Mouse (Mus musculus) heart, embryonic 14.5 days (tissue): ENCODE results near the gene Mtss1l. TPM values are rescaled to one million over a fixed set of nuclear protein-coding genes. Genes with fewer than 3 reads are reported as not detected.
A peak's percentile ranks its signal among the peaks of the same experiment; 100 is the strongest.

Source experiments
- ATAC-seq: fragments of 200-750 bp; cut with Nextera tagmentation; 2 replicates; pipeline ENCODE4 v1.8.0; 2017; ENCODE audit warnings: low read depth, moderate TSS enrichment; ENCODE audit not compliant: insufficient number of reproducible peaks, insufficient read depth, low FRiP score
- H3K27ac ChIP-seq, 2 experiments: fragments of 200-500 bp in 1 of 2; fragments of 300-500 bp in 1 of 2; sonication (generic) in 1 of 2; replicated peaks in 1 of 2; 2 replicates each; pipeline ENCODE4 v1.5.1; 2012 to 2014; ENCODE audit warnings: low read depth in 2 of 2, low read length in 2 of 2, control low read depth in 1 of 2, mild to moderate bottlenecking in 1 of 2, mixed read lengths in 1 of 2; ENCODE audit not compliant: control insufficient read depth in 1 of 2, insufficient read depth in 1 of 2
- H3K27me3 ChIP-seq: fragments of 300-500 bp; sonication (generic); 2 replicates; pipeline ENCODE4 v1.6.1; 2014; ENCODE audit warnings: mild to moderate bottlenecking, low read length, control low read depth; ENCODE audit not compliant: control insufficient read depth, insufficient read depth
- H3K36me3 ChIP-seq: fragments of 300-500 bp; sonication (generic); 2 replicates; pipeline ENCODE4 v1.6.1; 2014; ENCODE audit warnings: mild to moderate bottlenecking, control low read depth, low read length, mixed read lengths; ENCODE audit not compliant: control insufficient read depth, insufficient read depth
- H3K4me1 ChIP-seq, 2 experiments: fragments of 200-500 bp in 1 of 2; fragments of 300-500 bp in 1 of 2; sonication (generic) in 1 of 2; 2 replicates each; pipeline ENCODE4 v1.6.1; 2012 to 2014; ENCODE audit warnings: low read length in 2 of 2, control low read depth in 1 of 2, mixed read lengths in 1 of 2; ENCODE audit not compliant: control insufficient read depth in 2 of 2, insufficient read depth in 2 of 2
- H3K4me2 ChIP-seq: fragments of 300-500 bp; sonication (generic); 2 replicates; pipeline ENCODE4 v1.6.1; 2014; ENCODE audit warnings: mild to moderate bottlenecking, low read length
- H3K4me3 ChIP-seq, 2 experiments: fragments of 200-500 bp in 1 of 2; fragments of 300-500 bp in 1 of 2; sonication (generic) in 1 of 2; 2 replicates each; pipeline ENCODE4 v1.5.1; 2012 to 2014; ENCODE audit warnings: low read length in 2 of 2, mild to moderate bottlenecking in 2 of 2, control low read depth in 1 of 2, low read depth in 1 of 2, moderate library complexity in 1 of 2; ENCODE audit not compliant: control insufficient read depth in 1 of 2, insufficient read depth in 1 of 2
- H3K9ac ChIP-seq: fragments of 300-500 bp; sonication (generic); 2 replicates; pipeline ENCODE4 v1.6.1; 2014; ENCODE audit warnings: mild to moderate bottlenecking, low read length
- H3K9me3 ChIP-seq: fragments of 300-500 bp; sonication (generic); 2 replicates; pipeline ENCODE4 v1.6.1; 2016; ENCODE audit warnings: low read length, control low read depth; ENCODE audit not compliant: control insufficient read depth
- WGBS: fragments of 180-500 bp; shearing (Covaris S2); extraction: QIAGEN DNeasy Blood & Tissue Kit; methylation state at CpG from one replicate; pipeline ENCODE4 v1.1.7; 2014; 5-methylcytosine and 5-hydroxymethylcytosine counted together
- polyA plus RNA-seq: library from polyadenylated mRNA; unstranded; fragments of >200 nt; fragmentation: Nextera tagmentation; extraction: Ambion mirVana; gene quantifications from 2 replicates; pipeline ENCODE4 v1.2.1, GENCODE M21; 2014

Mtss1l gene
- polyA plus RNA-seq, 1 experiment from 2014 or later = 17.6 TPM

GRCm38 (mm10) chr8:110687726-110688125 lies 33.5 kb upstream of the Mtss1l start:
- H3K36me3 ChIP-seq = peaks cover 30% of the 10 kb centered on the region
- H3K4me1 ChIP-seq = peaks cover 15 to 22% of the 10 kb centered on the region in 2 experiments
- no peak; the same call in 1 of the 2 replicates for ATAC-seq
- no peaks in the 10 kb centered on the region for H3K27me3 ChIP-seq
- no peak overlapping the region for H3K4me3 ChIP-seq
- peak overlapping the region; percentile 68 to 77 for H3K27ac ChIP-seq
- H3K4me2 ChIP-seq = no peak overlapping the region
- no peak overlapping the region; the same call in 1 of the 2 replicates for H3K9ac ChIP-seq
- WGBS = 40% methylated on average over 5 of the region's 5 CpGs
- no peaks in the 10 kb centered on the region for H3K9me3 ChIP-seq

GRCm38 (mm10) chr8:110689961-110690360 lies 31.3 kb upstream of the Mtss1l start:
- Histone ChIP-seq H3K4me3 (no peak overlapping the region), H3K9ac (no peak overlapping the region), H3K9me3 (no peaks in the 10 kb centered on the region), H3K4me2 (no peak overlapping the region), H3K27me3 (no peaks in the 10 kb centered on the region), H3K36me3 (0 out of 2 replicates have a peak, but pooled peaks cover 13% of the 10 kb centered on the region), H3K4me1 (peaks cover 15 to 25% of the 10 kb centered on the region in 2 experiments), H3K27ac (peak overlapping the region; percentile 62 to 72)
- WGBS = 58% methylated on average over 8 of the region's 9 CpGs
- ATAC-seq = peak; percentile 80

- 0 out of 2 replicates have a peak, but pooled peaks cover 7% of the 10 kb centered on the region for H3K36me3 ChIP-seq
- no peaks in the 10 kb centered on the region for H3K27me3 ChIP-seq
- H3K9ac ChIP-seq = no peak overlapping the region
- peaks cover 12 to 19% of the 10 kb centered on the region in 2 experiments for H3K4me1 ChIP-seq
- H3K4me2 ChIP-seq = no peak overlapping the region
- no peaks in the 10 kb centered on the region for H3K9me3 ChIP-seq
- 70% methylated on average over 5 of the region's 5 CpGs for WGBS
- H3K27ac ChIP-seq = no peak overlapping the region
- H3K4me3 ChIP-seq = no peak overlapping the region
- no peak for ATAC-seq
Observed at GRCm38 (mm10) chr8:110694226-110694625, 27.1 kb upstream of the Mtss1l start.

- no peaks in the 10 kb centered on the region for H3K9me3 ChIP-seq
- 0 out of 2 replicates have a peak, but pooled peaks cover 7% of the 10 kb centered on the region for H3K36me3 ChIP-seq
- no peak overlapping the region for H3K4me3 ChIP-seq
- peak overlapping the region; percentile 16; the same call in 1 of the 2 replicates for H3K9ac ChIP-seq
- no peaks in the 10 kb centered on the region for H3K27me3 ChIP-seq
- WGBS = 69% methylated on average over 4 of the region's 4 CpGs
- ATAC-seq = no peak
- no peak overlapping the region for H3K4me2 ChIP-seq
- peaks cover 10 to 16% of the 10 kb centered on the region in 2 experiments; a peak in 3 of 4 replicates for H3K4me1 ChIP-seq
- H3K27ac ChIP-seq = peak overlapping the region in 1 of 2 experiments; percentile 47; a peak in 2 of 4 replicates
Observed at GRCm38 (mm10) chr8:110694826-110695225, 26.4 kb upstream of the Mtss1l start.

GRCm38 (mm10) chr8:110695431-110695830 lies 25.8 kb upstream of the Mtss1l start:
- 87% methylated on average over 5 of the region's 5 CpGs for WGBS
- no peak overlapping the region for H3K4me2 ChIP-seq
- no peak for ATAC-seq

GRCm38 (mm10) chr8:110696051-110696450 lies 25.2 kb upstream of the Mtss1l start:
- Histone ChIP-seq H3K9me3 (no peaks in the 10 kb centered on the region), H3K4me2 (no peak overlapping the region), H3K9ac (0 out of 2 replicates have a peak overlapping the region, but pooled peaks have one; percentile 12), H3K4me1 (peaks cover 8 to 22% of the 10 kb centered on the region in 2 experiments; a peak in 3 of 4 replicates), H3K36me3 (0 out of 2 replicates have a peak, but pooled peaks cover 7% of the 10 kb centered on the region), H3K4me3 (no peak overlapping the region), H3K27ac (peak overlapping the region in 1 of 2 experiments; percentile 25; a peak in 2 of 4 replicates), H3K27me3 (no peaks in the 10 kb centered on the region)
- 81% methylated on average over 4 of the region's 4 CpGs for WGBS
- no peak for ATAC-seq

More at GRCm38 (mm10) chr8:110695431-110695830, 25.8 kb upstream of the Mtss1l start:
- Histone ChIP-seq H3K9ac (no peak overlapping the region), H3K4me1 (peaks cover 8 to 19% of the 10 kb centered on the region in 2 experiments; a peak in 3 of 4 replicates), H3K27me3 (no peaks in the 10 kb centered on the region), H3K27ac (peak overlapping the region in 1 of 2 experiments; percentile 47; a peak in 1 of 4 replicates), H3K36me3 (0 out of 2 replicates have a peak, but pooled peaks cover 7% of the 10 kb centered on the region), H3K4me3 (no peak overlapping the region), H3K9me3 (no peaks in the 10 kb centered on the region)

GRCm38 (mm10) chr8:110697571-110697970 lies 23.7 kb upstream of the Mtss1l start:
- H3K4me3 ChIP-seq = no peak overlapping the region
- no peak overlapping the region for H3K4me2 ChIP-seq
- no peak overlapping the region for H3K27ac ChIP-seq
- no peaks in the 10 kb centered on the region for H3K27me3 ChIP-seq
- no peak for ATAC-seq
- H3K4me1 ChIP-seq = peaks cover 11 to 34% of the 10 kb centered on the region in 2 experiments; a peak in 3 of 4 replicates
- WGBS = 80% methylated on average over 5 of the region's 5 CpGs
- no peaks in the 10 kb centered on the region for H3K9me3 ChIP-seq
- H3K36me3 ChIP-seq = 0 out of 2 replicates have a peak, but pooled peaks cover 4% of the 10 kb centered on the region
- H3K9ac ChIP-seq = no peak overlapping the region
